Mouse (Mus musculus): ENCODE results near the gene Sorcs3. TPM values are rescaled to one million over a fixed set of nuclear protein-coding genes. Genes with fewer than 3 reads are reported as not detected.

Gene Sorcs3
- polyA plus RNA-seq, 1 experiment from 2014 or later: 0.07 TPM

GRCm38 (mm10) chr19:48391551-48391950, 185.7 kb downstream of the Sorcs3 start:
- 43% methylated on average over 1 of the region's 1 CpGs for WGBS (ENCODE audit: insufficient replicate concordance)
- H3K27me3 ChIP-seq: no peaks in the 10 kb centered on the region
- no peak for ATAC-seq (ENCODE audit: insufficient read depth)
- no peak overlapping the region for H3K27ac ChIP-seq (replicated peaks)
- H3K4me3 ChIP-seq (replicated peaks): no peak overlapping the region
- H3K9ac ChIP-seq: no peak overlapping the region
- H3K9me3 ChIP-seq (replicated peaks): no peaks in the 10 kb centered on the region
- H3K36me3 ChIP-seq (replicated peaks): no peaks in the 10 kb centered on the region
- H3K4me2 ChIP-seq: no peak overlapping the region
- no peaks in the 10 kb centered on the region for H3K4me1 ChIP-seq (replicated peaks)

GRCm38 (mm10) chr19:48404774-48405495, 199.1 kb downstream of the Sorcs3 start:
- H3K4me3 ChIP-seq (replicated peaks): no peak overlapping the region
- 52% methylated on average over 7 of the region's 7 CpGs for WGBS (ENCODE audit: insufficient replicate concordance)
- ATAC-seq (ENCODE audit: insufficient read depth): no peak

GRCm38 (mm10) chr19:48408221-48408620, 202.4 kb downstream of the Sorcs3 start:
- WGBS (ENCODE audit: insufficient replicate concordance): 48% methylated on average over 4 of the region's 4 CpGs
- Histone ChIP-seq H3K27ac (replicated peaks) (no peak overlapping the region), H3K4me3 (replicated peaks) (no peak overlapping the region)

More at GRCm38 (mm10) chr19:48404774-48405495, 199.1 kb downstream of the Sorcs3 start:
- Histone ChIP-seq H3K9ac (no peak overlapping the region), H3K4me1 (replicated peaks) (no peaks in the 10 kb centered on the region), H3K27me3 (no peaks in the 10 kb centered on the region), H3K27ac (replicated peaks) (no peak overlapping the region), H3K9me3 (replicated peaks) (no peaks in the 10 kb centered on the region), H3K4me2 (no peak overlapping the region), H3K36me3 (replicated peaks) (no peaks in the 10 kb centered on the region)

GRCm38 (mm10) chr19:48411332-48411731, 205.5 kb downstream of the Sorcs3 start:
- no peak overlapping the region for H3K4me3 ChIP-seq (replicated peaks)
- no peaks in the 10 kb centered on the region for H3K36me3 ChIP-seq (replicated peaks)
- no peak overlapping the region for H3K27ac ChIP-seq (replicated peaks)
- no peaks in the 10 kb centered on the region for H3K9me3 ChIP-seq (replicated peaks)
- H3K9ac ChIP-seq: no peak overlapping the region
- H3K4me1 ChIP-seq (replicated peaks): no peaks in the 10 kb centered on the region
- H3K27me3 ChIP-seq: no peaks in the 10 kb centered on the region
- no peak for ATAC-seq (ENCODE audit: insufficient read depth)
- H3K4me2 ChIP-seq: no peak overlapping the region
- WGBS (ENCODE audit: insufficient replicate concordance): 25% methylated on average over 2 of the region's 2 CpGs

More at GRCm38 (mm10) chr19:48408221-48408620, 202.4 kb downstream of the Sorcs3 start:
- Histone ChIP-seq H3K9me3 (replicated peaks) (no peaks in the 10 kb centered on the region), H3K27me3 (no peaks in the 10 kb centered on the region), H3K9ac (no peak overlapping the region), H3K4me2 (no peak overlapping the region), H3K36me3 (replicated peaks) (no peaks in the 10 kb centered on the region), H3K4me1 (replicated peaks) (no peaks in the 10 kb centered on the region)
- ATAC-seq (ENCODE audit: insufficient read depth): no peak

GRCm38 (mm10) chr19:48413836-48414235, 208.0 kb downstream of the Sorcs3 start:
- H3K4me2 ChIP-seq: no peak overlapping the region
- WGBS (ENCODE audit: insufficient replicate concordance): 38% methylated on average over 2 of the region's 2 CpGs
- ATAC-seq (ENCODE audit: insufficient read depth): no peak
- H3K9me3 ChIP-seq (replicated peaks): no peaks in the 10 kb centered on the region
- no peak overlapping the region for H3K27ac ChIP-seq (replicated peaks)
- H3K27me3 ChIP-seq: no peaks in the 10 kb centered on the region
- no peak overlapping the region for H3K4me3 ChIP-seq (replicated peaks)
- no peaks in the 10 kb centered on the region for H3K4me1 ChIP-seq (replicated peaks)
- no peaks in the 10 kb centered on the region for H3K36me3 ChIP-seq (replicated peaks)
- H3K9ac ChIP-seq: no peak overlapping the region

- Histone ChIP-seq H3K4me3 (replicated peaks) (no peak overlapping the region), H3K9ac (no peak overlapping the region), H3K4me1 (replicated peaks) (no peaks in the 10 kb centered on the region), H3K27ac (replicated peaks) (no peak overlapping the region), H3K36me3 (replicated peaks) (no peaks in the 10 kb centered on the region), H3K4me2 (no peak overlapping the region), H3K9me3 (replicated peaks) (no peaks in the 10 kb centered on the region), H3K27me3 (no peaks in the 10 kb centered on the region)
- 49% methylated on average over 3 of the region's 3 CpGs for WGBS (ENCODE audit: insufficient replicate concordance)
- ATAC-seq (ENCODE audit: insufficient read depth): no peak
Observed at GRCm38 (mm10) chr19:48418356-48418755, 212.5 kb downstream of the Sorcs3 start.

- Histone ChIP-seq H3K27me3 (no peaks in the 10 kb centered on the region), H3K9ac (no peak overlapping the region), H3K36me3 (replicated peaks) (no peaks in the 10 kb centered on the region), H3K4me1 (replicated peaks) (no peaks in the 10 kb centered on the region), H3K27ac (replicated peaks) (no peak overlapping the region), H3K4me3 (replicated peaks) (no peak overlapping the region), H3K9me3 (replicated peaks) (no peaks in the 10 kb centered on the region), H3K4me2 (no peak overlapping the region)
- ATAC-seq (ENCODE audit: insufficient read depth): no peak
- 54% methylated on average over 4 of the region's 4 CpGs for WGBS (ENCODE audit: insufficient replicate concordance)
Observed at GRCm38 (mm10) chr19:48429263-48429662, 223.4 kb downstream of the Sorcs3 start.

GRCm38 (mm10) chr19:48429755-48430154, 223.9 kb downstream of the Sorcs3 start:
- H3K9me3 ChIP-seq (replicated peaks): no peaks in the 10 kb centered on the region
- ATAC-seq (ENCODE audit: insufficient read depth): no peak
- H3K4me3 ChIP-seq (replicated peaks): no peak overlapping the region
- H3K27me3 ChIP-seq: no peaks in the 10 kb centered on the region
- no peaks in the 10 kb centered on the region for H3K4me1 ChIP-seq (replicated peaks)
- no peak overlapping the region for H3K4me2 ChIP-seq
- 36% methylated on average over 2 of the region's 2 CpGs for WGBS (ENCODE audit: insufficient replicate concordance)
- H3K9ac ChIP-seq: no peak overlapping the region
- no peaks in the 10 kb centered on the region for H3K36me3 ChIP-seq (replicated peaks)
- H3K27ac ChIP-seq (replicated peaks): no peak overlapping the region

GRCm38 (mm10) chr19:48430328-48430727, 224.5 kb downstream of the Sorcs3 start:
- Histone ChIP-seq H3K9ac (no peak overlapping the region), H3K27me3 (no peaks in the 10 kb centered on the region), H3K9me3 (replicated peaks) (no peaks in the 10 kb centered on the region), H3K36me3 (replicated peaks) (no peaks in the 10 kb centered on the region), H3K4me3 (replicated peaks) (no peak overlapping the region), H3K4me2 (no peak overlapping the region), H3K27ac (replicated peaks) (no peak overlapping the region), H3K4me1 (replicated peaks) (no peaks in the 10 kb centered on the region)
- 69% methylated on average over 5 of the region's 5 CpGs for WGBS (ENCODE audit: insufficient replicate concordance)
- ATAC-seq (ENCODE audit: insufficient read depth): no peak

GRCm38 (mm10) chr19:48438450-48438849, 232.6 kb downstream of the Sorcs3 start:
- Histone ChIP-seq H3K4me1 (replicated peaks) (no peaks in the 10 kb centered on the region), H3K9ac (no peak overlapping the region), H3K4me2 (no peak overlapping the region), H3K27ac (replicated peaks) (no peak overlapping the region), H3K27me3 (no peaks in the 10 kb centered on the region), H3K4me3 (replicated peaks) (no peak overlapping the region), H3K36me3 (replicated peaks) (no peaks in the 10 kb centered on the region), H3K9me3 (replicated peaks) (no peaks in the 10 kb centered on the region)
- no peak for ATAC-seq (ENCODE audit: insufficient read depth)
- 39% methylated on average over 1 of the region's 1 CpGs for WGBS (ENCODE audit: insufficient replicate concordance)

GRCm38 (mm10) chr19:48461141-48461540, 255.3 kb downstream of the Sorcs3 start:
- Histone ChIP-seq H3K4me1 (replicated peaks) (no peaks in the 10 kb centered on the region), H3K9ac (no peak overlapping the region), H3K4me3 (replicated peaks) (no peak overlapping the region), H3K4me2 (no peak overlapping the region), H3K27me3 (no peaks in the 10 kb centered on the region), H3K36me3 (replicated peaks) (no peaks in the 10 kb centered on the region), H3K9me3 (replicated peaks) (no peaks in the 10 kb centered on the region), H3K27ac (replicated peaks) (no peak overlapping the region)
- ATAC-seq (ENCODE audit: insufficient read depth): no peak
- WGBS (ENCODE audit: insufficient replicate concordance): 79% methylated on average over 5 of the region's 5 CpGs

- Histone ChIP-seq H3K9me3 (replicated peaks) (no peaks in the 10 kb centered on the region), H3K27ac (replicated peaks) (no peak overlapping the region), H3K9ac (no peak overlapping the region), H3K4me1 (replicated peaks) (no peaks in the 10 kb centered on the region), H3K4me3 (replicated peaks) (no peak overlapping the region), H3K27me3 (no peaks in the 10 kb centered on the region), H3K4me2 (no peak overlapping the region), H3K36me3 (replicated peaks) (no peaks in the 10 kb centered on the region)
- 52% methylated on average over 3 of the region's 3 CpGs for WGBS (ENCODE audit: insufficient replicate concordance)
- ATAC-seq (ENCODE audit: insufficient read depth): no peak
Observed at GRCm38 (mm10) chr19:48462426-48462825, 256.6 kb downstream of the Sorcs3 start.
